Mouse (Mus musculus) hindbrain, postnatal 0 days (tissue): Measurements from ENCODE around the gene Gsg1. TPM values are rescaled to one million over a fixed set of nuclear protein-coding genes. Genes with fewer than 3 reads are reported as not detected.

Source experiments
- ATAC-seq: fragments of 200-750 bp; cut with Nextera tagmentation; 2 replicates; pipeline ENCODE4 v1.8.0; 2017; ENCODE audit warnings: mild to moderate bottlenecking, moderate TSS enrichment, moderate library complexity
- DNase-seq: peaks from one replicate; pipeline ENCODE4 v3.0.0-alpha.2; 2015; ENCODE audit warnings: low spot score
- H3K27ac ChIP-seq: fragments of 300-500 bp; sonication (generic); 2 replicates; pipeline ENCODE4 v1.5.1; 2014; ENCODE audit warnings: mild to moderate bottlenecking
- H3K27me3 ChIP-seq: fragments of 300-500 bp; sonication (generic); 2 replicates; pipeline ENCODE4 v1.6.1; 2014; ENCODE audit warnings: low read length, mixed read lengths; ENCODE audit not compliant: insufficient read depth
- H3K36me3 ChIP-seq: fragments of 300-500 bp; sonication (generic); 2 replicates; pipeline ENCODE4 v1.6.1; 2014; ENCODE audit warnings: low read length, mixed read lengths; ENCODE audit not compliant: insufficient read depth
- H3K4me1 ChIP-seq: fragments of 300-500 bp; sonication (generic); 2 replicates; pipeline ENCODE4 v1.6.1; 2014; ENCODE audit warnings: antibody characterized with exemption, low read length, mixed read lengths; ENCODE audit not compliant: insufficient read depth
- H3K4me2 ChIP-seq: fragments of 300-500 bp; sonication (generic); 2 replicates; pipeline ENCODE4 v1.6.1; 2014; ENCODE audit warnings: low read depth, mild to moderate bottlenecking, low read length, moderate library complexity, mixed read lengths
- H3K4me3 ChIP-seq: fragments of 300-500 bp; sonication (generic); 2 replicates; pipeline ENCODE4 v1.5.1; 2014; ENCODE audit warnings: low read length
- H3K9ac ChIP-seq: fragments of 300-500 bp; sonication (generic); replicated peaks from 2 replicates; pipeline ENCODE4 v1.6.1; 2014; ENCODE audit warnings: mild to moderate bottlenecking, low read length, moderate library complexity, mixed read lengths
- H3K9me3 ChIP-seq: fragments of 300-500 bp; sonication (generic); 2 replicates; pipeline ENCODE4 v1.6.1; 2016; ENCODE audit warnings: low read length, mixed read lengths
- CTCF ChIP-seq: IDR thresholded peaks from 2 replicates; pipeline ENCODE4 v1.5.1; 2016; ENCODE audit warnings: antibody characterized with exemption, control low read depth, low read depth
- WGBS: fragments of 180-500 bp; shearing (Covaris S2); extraction: QIAGEN DNeasy Blood & Tissue Kit; methylation state at CpG from one replicate; pipeline ENCODE4 v1.1.7; 2014; 5-methylcytosine and 5-hydroxymethylcytosine counted together
- polyA plus RNA-seq: library from polyadenylated mRNA; unstranded; fragments of >200 nt; fragmentation: Nextera tagmentation; extraction: Ambion mirVana; gene quantifications from 2 replicates; pipeline ENCODE4 v1.2.1, GENCODE M21; 2015
- total RNA-seq: library from RNA; depleted of rRNA; stranded (reverse); fragments of >200 nt; gene quantifications from 2 replicates; pipeline ENCODE4 v1.2.3, GENCODE M21; 2014

Gsg1 gene
- total and polyA plus RNA-seq, 2 experiments from 2014 or later: 0.31 to 1.1 TPM

DNA sequence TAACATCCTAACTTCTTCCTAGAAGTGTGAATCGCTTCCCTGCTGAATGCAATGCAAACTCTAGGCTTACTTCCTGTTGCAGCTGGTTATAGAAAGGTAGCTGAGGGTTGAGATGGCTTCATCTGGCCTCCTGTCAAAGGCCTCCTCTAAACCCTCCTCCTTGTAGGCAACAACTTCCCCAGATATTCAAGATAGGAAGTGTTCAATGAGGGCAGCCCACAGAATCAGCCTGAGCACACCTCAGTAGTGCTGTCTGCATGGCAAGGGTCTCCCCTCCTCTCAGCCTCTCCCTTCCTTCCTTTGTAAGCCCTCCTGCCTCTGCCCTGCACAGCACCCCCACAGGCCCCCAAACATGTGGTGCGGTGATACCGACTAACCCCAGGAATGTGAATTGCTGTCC is 18.4 kb downstream of the Gsg1 start:
- Histone ChIP-seq H3K4me2 (no peak overlapping the region), H3K36me3 (peaks cover 21% of the 10 kb centered on the region; the same call in 1 of the 2 replicates), H3K4me3 (no peak overlapping the region), H3K9ac (no peak overlapping the region), H3K27ac (no peak overlapping the region), H3K27me3 (no peaks in the 10 kb centered on the region), H3K9me3 (no peaks in the 10 kb centered on the region), H3K4me1 (no peaks in the 10 kb centered on the region)
- ATAC-seq: no peak
- no peak for TF ChIP-seq CTCF
- 93% methylated on average over 3 of the region's 3 CpGs for WGBS
- no peak for DNase-seq

DNA sequence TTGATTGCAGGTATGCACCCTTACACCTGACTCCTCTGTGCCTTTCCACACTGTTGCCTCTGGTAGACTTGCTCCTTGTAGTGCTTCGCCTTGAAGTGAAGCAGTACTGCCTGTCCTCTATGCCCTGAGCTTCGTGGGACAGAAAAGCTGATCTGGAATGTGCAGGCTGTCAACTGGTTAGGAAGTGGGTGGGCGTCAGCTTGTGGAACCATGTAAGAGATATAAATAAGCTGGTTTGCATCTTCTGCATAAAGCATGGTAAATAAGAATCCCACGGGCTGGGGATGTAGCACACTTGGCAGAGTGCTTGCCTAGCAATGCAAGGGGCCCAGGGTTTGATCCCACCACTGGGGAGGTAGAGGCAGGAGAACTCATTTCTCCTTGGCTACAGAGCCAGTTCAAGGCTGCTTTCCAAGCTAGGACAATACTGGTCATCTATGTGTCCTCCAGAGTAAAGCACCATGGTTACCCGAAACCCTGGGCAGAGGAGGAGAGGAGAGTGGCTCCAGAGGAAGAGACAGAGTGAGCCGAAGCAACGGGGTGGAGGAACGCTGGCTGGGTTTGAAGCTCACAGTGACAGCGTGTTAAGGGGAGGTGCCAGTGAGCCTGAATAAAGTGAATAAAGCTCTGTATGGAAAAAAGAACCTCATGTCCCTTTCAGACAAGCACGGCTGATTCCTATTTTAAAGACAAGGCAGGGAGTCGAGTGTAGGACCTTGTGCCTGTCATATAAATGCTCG is 21.5 kb downstream of the Gsg1 start:
- peak; percentile 1 for DNase-seq
- H3K36me3 ChIP-seq: peaks cover 25% of the 10 kb centered on the region
- no peaks in the 10 kb centered on the region for H3K9me3 ChIP-seq
- no peaks in the 10 kb centered on the region for H3K4me1 ChIP-seq
- WGBS: 47% methylated on average over 12 of the region's 12 CpGs
- peak; percentile 48; the same call in 1 of the 2 replicates for ATAC-seq
- no peak overlapping the region for H3K9ac ChIP-seq
- H3K27ac ChIP-seq: no peak overlapping the region
- H3K4me2 ChIP-seq: no peak overlapping the region
- TF ChIP-seq CTCF: no peak
- H3K4me3 ChIP-seq: no peak overlapping the region
- no peaks in the 10 kb centered on the region for H3K27me3 ChIP-seq

DNA sequence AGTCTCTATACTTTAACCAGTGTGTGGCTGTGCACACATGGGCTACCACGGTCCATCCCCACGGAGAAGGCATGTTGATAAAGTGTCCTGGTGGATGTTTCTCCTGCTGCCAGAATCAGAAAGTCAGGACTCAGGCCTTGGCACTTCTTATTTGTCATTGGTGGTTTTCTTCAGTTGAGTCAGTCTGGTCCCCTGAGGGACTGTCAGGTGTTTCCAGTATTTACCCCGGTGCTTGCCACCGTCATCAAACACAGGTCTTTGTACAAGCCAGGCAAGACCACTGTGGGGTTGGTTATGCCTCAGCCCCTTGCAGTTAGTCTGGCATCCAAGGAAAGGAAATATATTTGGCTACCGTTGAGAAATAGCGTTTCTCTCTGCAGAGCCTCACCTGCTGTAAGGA is 23.6 kb downstream of the Gsg1 start:
- Histone ChIP-seq H3K9me3 (no peaks in the 10 kb centered on the region), H3K9ac (no peak overlapping the region), H3K27ac (no peak overlapping the region), H3K36me3 (peaks cover 27% of the 10 kb centered on the region), H3K4me2 (no peak overlapping the region), H3K4me3 (no peak overlapping the region), H3K4me1 (no peaks in the 10 kb centered on the region), H3K27me3 (no peaks in the 10 kb centered on the region)
- DNase-seq (no peak), ATAC-seq (no peak)
- 87% methylated on average over 6 of the region's 6 CpGs for WGBS
- no peak for TF ChIP-seq CTCF

DNA sequence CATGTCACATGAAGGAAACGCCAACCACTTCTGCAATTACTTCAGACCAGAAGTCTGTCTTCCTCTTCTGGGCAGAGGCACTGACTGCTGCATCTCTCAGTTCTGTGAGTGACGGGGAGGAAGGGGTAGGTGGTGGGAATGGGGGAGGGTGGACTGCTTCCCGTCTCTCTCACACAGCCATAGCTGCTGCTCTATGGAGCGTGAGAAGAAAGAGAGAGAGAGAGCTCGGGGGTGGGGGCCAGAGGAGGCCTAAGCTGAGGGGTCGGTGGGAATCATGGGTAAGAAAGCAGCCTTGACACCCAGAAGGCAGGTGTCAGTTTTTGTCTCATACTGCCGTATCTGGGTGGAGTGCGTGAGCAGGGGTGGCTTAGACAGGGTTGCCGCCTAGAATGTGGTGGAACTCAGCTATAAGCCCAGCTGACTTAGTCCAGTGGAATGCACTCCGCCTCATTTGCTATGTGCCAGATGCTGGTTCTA is 25.6 kb downstream of the Gsg1 start:
- Histone ChIP-seq H3K4me2 (no peak overlapping the region), H3K9ac (no peak overlapping the region), H3K27me3 (no peaks in the 10 kb centered on the region), H3K27ac (no peak overlapping the region), H3K4me3 (no peak overlapping the region), H3K36me3 (peaks cover 22% of the 10 kb centered on the region), H3K4me1 (peaks cover 2% of the 10 kb centered on the region; the same call in 1 of the 2 replicates), H3K9me3 (no peaks in the 10 kb centered on the region)
- 0 out of 2 replicates have a peak, but pooled peaks have one; percentile 13 for ATAC-seq
- 42% methylated on average over 10 of the region's 10 CpGs for WGBS
- no peak for TF ChIP-seq CTCF
- DNase-seq: peak; percentile 2

GRCm38 (mm10) chr6:135223786-135224416 is 30.2 kb downstream of the Gsg1 start:
- DNase-seq: peak; percentile 77

DNA sequence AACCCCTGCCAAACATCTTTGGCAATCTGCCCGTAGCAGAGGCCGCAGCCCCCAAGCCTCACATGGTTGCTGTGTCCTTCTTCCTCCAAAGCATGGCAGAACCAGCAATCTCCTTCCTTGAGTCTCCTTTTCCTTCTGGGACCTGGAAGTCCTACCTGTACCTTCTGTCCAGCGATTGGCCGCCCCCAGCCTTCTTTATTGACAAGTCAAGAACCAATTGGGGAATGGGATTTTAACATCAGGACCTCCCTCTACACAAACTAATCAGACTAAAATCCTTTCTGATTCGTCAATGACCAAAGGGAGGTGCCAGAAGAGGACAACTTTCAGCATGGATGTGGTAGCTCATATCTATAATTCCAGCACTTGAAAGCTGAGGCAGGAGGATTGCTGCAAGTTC is 34.2 kb downstream of the Gsg1 start:
- H3K9ac ChIP-seq: no peak overlapping the region
- no peak overlapping the region for H3K4me3 ChIP-seq
- DNase-seq (no peak), ATAC-seq (no peak)
- WGBS: 75% methylated on average over 5 of the region's 5 CpGs
- TF ChIP-seq CTCF: no peak
- 0 out of 2 replicates have a peak, but pooled peaks cover 8% of the 10 kb centered on the region for H3K36me3 ChIP-seq
- H3K27me3 ChIP-seq: no peaks in the 10 kb centered on the region
- H3K27ac ChIP-seq: no peak overlapping the region
- H3K9me3 ChIP-seq: no peaks in the 10 kb centered on the region
- H3K4me1 ChIP-seq: peaks cover 4% of the 10 kb centered on the region; the same call in 1 of the 2 replicates
- H3K4me2 ChIP-seq: no peak overlapping the region

More at GRCm38 (mm10) chr6:135223786-135224416, 30.2 kb downstream of the Gsg1 start:
- peaks cover 4% of the 10 kb centered on the region; the same call in 1 of the 2 replicates for H3K4me1 ChIP-seq
- no peak overlapping the region for H3K4me3 ChIP-seq
- WGBS: 36% methylated on average over 6 of the region's 6 CpGs
- peak overlapping the region; percentile 17; the same call in 1 of the 2 replicates for H3K27ac ChIP-seq
- no peak for TF ChIP-seq CTCF
- no peak overlapping the region for H3K4me2 ChIP-seq
- ATAC-seq: peak; percentile 85
- H3K36me3 ChIP-seq: peaks cover 10% of the 10 kb centered on the region; the same call in 1 of the 2 replicates
- no peaks in the 10 kb centered on the region for H3K27me3 ChIP-seq
- no peaks in the 10 kb centered on the region for H3K9me3 ChIP-seq
- H3K9ac ChIP-seq: no peak overlapping the region
